Mouse (Mus musculus) limb, embryonic 15.5 days (tissue): ENCODE data around the gene Adgrg4. TPM values are rescaled to one million over a fixed set of nuclear protein-coding genes. Genes with fewer than 3 reads are reported as not detected.
A peak's percentile ranks its signal among the peaks of the same experiment; 100 is the strongest.

Experiments used
- ATAC-seq: fragments of 200-750 bp; cut with Nextera tagmentation; 2 replicates; pipeline ENCODE4 v1.8.0; 2017; ENCODE audit warnings: low read depth, moderate TSS enrichment; ENCODE audit not compliant: insufficient number of reproducible peaks, low FRiP score, low TSS enrichment
- H3K27ac ChIP-seq: fragments of 300-500 bp; sonication (generic); 2 replicates; pipeline ENCODE4 v1.5.1; 2015; ENCODE audit warnings: moderate library complexity, mild to moderate bottlenecking, inconsistent platforms
- H3K27me3 ChIP-seq: fragments of 300-500 bp; sonication (generic); 2 replicates; pipeline ENCODE4 v1.6.1; 2015; ENCODE audit warnings: inconsistent platforms
- H3K36me3 ChIP-seq: fragments of 300-500 bp; sonication (generic); 2 replicates; pipeline ENCODE4 v1.6.1; 2015; ENCODE audit warnings: inconsistent platforms
- H3K4me1 ChIP-seq: fragments of 300-500 bp; sonication (generic); 2 replicates; pipeline ENCODE4 v1.6.1; 2015; ENCODE audit warnings: inconsistent platforms
- H3K4me2 ChIP-seq: fragments of 300-500 bp; sonication (generic); 2 replicates; pipeline ENCODE4 v1.6.1; 2015; ENCODE audit warnings: mild to moderate bottlenecking, inconsistent platforms
- H3K4me3 ChIP-seq: fragments of 300-500 bp; sonication (generic); 2 replicates; pipeline ENCODE4 v1.5.1; 2015; ENCODE audit warnings: mild to moderate bottlenecking, inconsistent platforms
- H3K9ac ChIP-seq: fragments of 300-500 bp; sonication (generic); 2 replicates; pipeline ENCODE4 v1.6.1; 2015; ENCODE audit warnings: inconsistent platforms
- H3K9me3 ChIP-seq: fragments of 300-500 bp; sonication (generic); 2 replicates; pipeline ENCODE4 v1.6.1; 2016; ENCODE audit warnings: inconsistent platforms
- WGBS: fragments of 180-500 bp; shearing (Covaris S2); methylation state at CpG from one replicate; pipeline ENCODE4 v1.1.7; 2015; 5-methylcytosine and 5-hydroxymethylcytosine counted together
- polyA plus RNA-seq: library from polyadenylated mRNA; unstranded; fragments of >200 nt; fragmentation: Nextera tagmentation; extraction: Ambion mirVana; gene quantifications from 2 replicates; pipeline ENCODE4 v1.2.1, GENCODE M21; 2015

The Adgrg4 gene
- 0.04 TPM in 1 of 2 replicates, not detected in the other for polyA plus RNA-seq

- H3K9ac ChIP-seq, result no peak within 1 kb of the TSS
- no peak within 1 kb of the TSS for H3K27ac ChIP-seq
- H3K4me3 ChIP-seq, result no peak within 1 kb of the TSS
- no peaks in the 10 kb centered on the region for H3K9me3 ChIP-seq
- WGBS, result 64% methylated on average over 2 of the region's 2 CpGs
- no peaks in the 10 kb centered on the region for H3K4me1 ChIP-seq
- no peak for ATAC-seq
- H3K4me2 ChIP-seq, result no peak within 1 kb of the TSS
- no peaks in the 10 kb centered on the region for H3K36me3 ChIP-seq
- no peaks in the 10 kb centered on the region for H3K27me3 ChIP-seq
Observed at GRCm38 (mm10) chrX:56869863-56870262, at the start of gene Adgrg4. TSS of gene Adgrg4 (plus strand) at chrX:56870163.

GRCm38 (mm10) chrX:56821765-56822603 is 48.0 kb upstream of the Adgrg4 start, which contains the start of gene Map7d3:
TSS of gene Map7d3 (minus strand) at chrX:56822326.
- no peaks in the 10 kb centered on the region for H3K4me1 ChIP-seq
- peak within 1 kb of the TSS; percentile 53 for H3K4me2 ChIP-seq
- H3K4me3 ChIP-seq, result peak within 1 kb of the TSS; percentile 47
- H3K27ac ChIP-seq, result no peak within 1 kb of the TSS
- ATAC-seq, result no peak
- H3K36me3 ChIP-seq, result no peaks in the 10 kb centered on the region
- no peak within 1 kb of the TSS for H3K9ac ChIP-seq
- WGBS, result 19% methylated on average over 35 of the region's 35 CpGs
- no peaks in the 10 kb centered on the region for H3K27me3 ChIP-seq
- no peaks in the 10 kb centered on the region for H3K9me3 ChIP-seq

DNA sequence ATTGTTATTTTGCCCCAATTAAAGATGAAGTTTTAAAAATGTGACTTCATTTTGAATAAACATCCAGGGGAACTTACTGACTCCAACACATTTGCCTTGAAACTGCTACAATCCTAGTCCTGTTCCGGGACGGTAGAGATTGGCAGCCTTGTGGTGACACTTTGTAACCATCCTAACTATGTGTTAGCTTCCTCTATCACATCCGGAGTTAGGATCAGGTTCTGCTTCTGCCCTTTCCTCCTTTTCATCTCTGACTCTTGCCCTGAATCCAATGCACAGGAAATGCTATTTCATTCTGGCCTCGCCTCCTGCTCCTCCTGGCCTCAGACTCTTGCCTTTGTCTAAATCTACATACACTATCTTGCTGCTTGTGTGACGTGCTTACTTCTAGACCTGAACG is 42.5 kb upstream of the Adgrg4 start:
- Histone ChIP-seq H3K9ac (no peak overlapping the region), H3K4me3 (no peak overlapping the region), H3K27me3 (no peaks in the 10 kb centered on the region), H3K4me2 (no peak overlapping the region), H3K27ac (no peak overlapping the region), H3K4me1 (no peaks in the 10 kb centered on the region), H3K36me3 (no peaks in the 10 kb centered on the region), H3K9me3 (no peaks in the 10 kb centered on the region)
- WGBS, result 77% methylated on average over 6 of the region's 6 CpGs
- no peak for ATAC-seq

- ATAC-seq, result no peak
- Histone ChIP-seq H3K4me1 (no peaks in the 10 kb centered on the region), H3K4me3 (no peak overlapping the region), H3K27ac (no peak overlapping the region), H3K9me3 (no peaks in the 10 kb centered on the region), H3K36me3 (no peaks in the 10 kb centered on the region), H3K27me3 (no peaks in the 10 kb centered on the region), H3K9ac (no peak overlapping the region), H3K4me2 (no peak overlapping the region)
- 86% methylated on average over 6 of the region's 6 CpGs for WGBS
Observed at GRCm38 (mm10) chrX:56835842-56836241, 34.1 kb upstream of the Adgrg4 start.

DNA sequence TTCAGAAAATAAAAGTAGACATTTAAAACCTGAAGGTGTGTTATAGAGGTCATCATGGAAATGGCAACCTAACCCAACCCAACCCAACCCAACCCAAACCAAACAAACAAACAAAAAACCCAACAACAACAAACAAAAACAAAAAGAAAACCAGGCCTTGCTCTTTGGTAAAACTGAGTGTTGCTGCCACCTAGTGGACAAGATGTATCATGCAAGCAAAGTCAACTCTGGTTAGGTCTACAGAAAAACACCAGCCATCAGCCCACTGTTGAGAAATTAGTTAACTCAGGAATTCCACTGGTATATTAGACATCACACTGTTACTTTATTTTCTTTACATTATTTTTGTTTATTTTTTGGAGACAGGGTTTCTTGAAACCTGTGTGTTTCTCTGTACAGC is 30.6 kb upstream of the Adgrg4 start:
- no peaks in the 10 kb centered on the region for H3K4me1 ChIP-seq
- no peaks in the 10 kb centered on the region for H3K36me3 ChIP-seq
- H3K27me3 ChIP-seq, result no peaks in the 10 kb centered on the region
- ATAC-seq, result no peak
- H3K4me2 ChIP-seq, result no peak overlapping the region
- no peak overlapping the region for H3K9ac ChIP-seq
- no peak overlapping the region for H3K4me3 ChIP-seq
- no peaks in the 10 kb centered on the region for H3K9me3 ChIP-seq
- H3K27ac ChIP-seq, result no peak overlapping the region

GRCm38 (mm10) chrX:56841255-56841654 is 28.7 kb upstream of the Adgrg4 start:
- Histone ChIP-seq H3K27me3 (no peaks in the 10 kb centered on the region), H3K9ac (no peak overlapping the region), H3K4me1 (no peaks in the 10 kb centered on the region), H3K27ac (no peak overlapping the region), H3K36me3 (no peaks in the 10 kb centered on the region), H3K4me2 (no peak overlapping the region), H3K4me3 (no peak overlapping the region), H3K9me3 (no peaks in the 10 kb centered on the region)
- ATAC-seq, result no peak
- 73% methylated on average over 5 of the region's 5 CpGs for WGBS

DNA sequence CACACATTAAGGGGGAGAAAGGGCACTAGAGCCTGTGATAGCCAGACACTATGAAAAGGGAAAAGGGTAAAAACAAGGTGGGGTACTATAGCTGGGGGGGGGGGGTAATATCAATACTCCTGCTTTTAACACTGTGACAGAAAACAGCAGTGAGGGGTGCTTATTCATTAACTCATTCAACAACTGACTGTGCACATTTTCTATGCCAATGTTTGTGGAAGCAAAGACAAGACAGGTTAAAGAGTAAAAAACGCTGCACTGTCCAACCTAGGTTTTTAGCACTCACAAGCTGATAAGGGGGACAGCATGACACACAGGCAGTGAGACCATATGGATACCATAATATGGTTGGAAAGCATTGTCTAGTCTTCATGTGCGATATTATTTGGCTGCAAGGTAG is 142.9 kb downstream of the Adgrg4 start:
- Histone ChIP-seq H3K27ac (no peak overlapping the region), H3K9ac (no peak overlapping the region), H3K27me3 (no peaks in the 10 kb centered on the region), H3K9me3 (no peaks in the 10 kb centered on the region), H3K4me3 (no peak overlapping the region), H3K36me3 (no peaks in the 10 kb centered on the region), H3K4me2 (no peak overlapping the region), H3K4me1 (no peaks in the 10 kb centered on the region)
- no peak for ATAC-seq
- 65% methylated on average over 2 of the region's 2 CpGs for WGBS

- H3K4me2 ChIP-seq, result no peak within 1 kb of the TSS
- no peaks in the 10 kb centered on the region for H3K9me3 ChIP-seq
- H3K27me3 ChIP-seq, result no peaks in the 10 kb centered on the region
- H3K36me3 ChIP-seq, result no peaks in the 10 kb centered on the region
- ATAC-seq, result no peak
- 81% methylated on average over 5 of the region's 5 CpGs for WGBS
- no peak within 1 kb of the TSS for H3K4me3 ChIP-seq
- H3K9ac ChIP-seq, result no peak within 1 kb of the TSS
- H3K4me1 ChIP-seq, result no peaks in the 10 kb centered on the region
- H3K27ac ChIP-seq, result no peak within 1 kb of the TSS
Observed at GRCm38 (mm10) chrX:57042774-57043173, 172.8 kb downstream of the Adgrg4 start, which contains the start of gene Brs3. TSS of gene Brs3 (plus strand) at chrX:57043074.

DNA sequence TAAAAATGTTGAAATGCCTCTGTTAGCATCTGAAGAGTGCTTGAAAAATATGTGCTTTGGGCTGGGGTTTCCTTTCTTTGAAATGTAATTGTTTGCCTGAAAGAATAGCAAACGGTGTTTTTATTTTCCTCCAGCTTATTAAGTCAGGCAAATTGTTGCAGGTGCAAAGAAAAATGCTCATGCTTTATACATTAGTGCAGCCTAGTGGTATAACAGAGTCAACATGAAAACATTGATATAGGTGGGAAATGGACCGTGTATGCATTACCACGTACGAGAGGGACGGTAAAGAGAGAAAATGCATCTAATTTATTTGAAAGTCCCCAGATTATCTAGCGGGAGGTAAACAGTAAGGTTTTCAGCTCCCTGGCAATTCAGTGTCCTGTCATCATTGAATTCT is 173.9 kb downstream of the Adgrg4 start:
- Histone ChIP-seq H3K27me3 (no peaks in the 10 kb centered on the region), H3K9ac (no peak overlapping the region), H3K4me1 (no peaks in the 10 kb centered on the region), H3K27ac (no peak overlapping the region), H3K4me3 (no peak overlapping the region), H3K9me3 (no peaks in the 10 kb centered on the region), H3K36me3 (no peaks in the 10 kb centered on the region), H3K4me2 (no peak overlapping the region)
- no peak for ATAC-seq
- whole genome bisulfite sequencing, result 78% methylated on average over 6 of the region's 6 CpGs

Other genes starting within 250 kb of the Adgrg4 start
- 143 and 368 TPM in 2 replicates for gene Fhl1, start 138.4 kb upstream of the Adgrg4 start, polyA plus RNA-seq
- 3.3 and 3.7 TPM in 2 replicates for gene Map7d3, start 47.8 kb upstream of the Adgrg4 start, polyA plus RNA-seq
- not detected in 2 replicates for gene Brs3, start 172.9 kb downstream of the Adgrg4 start, polyA plus RNA-seq
- gene Htatsf1, start 183.4 kb downstream of the Adgrg4 start, polyA plus RNA-seq, result 75.4 and 79.5 TPM in 2 replicates
- gene Vgll1, start 217.9 kb downstream of the Adgrg4 start, polyA plus RNA-seq, result 0.31 and 0.33 TPM in 2 replicates